Mouse (Mus musculus) ES-E14 (cell line): ENCODE results near the gene E130114P18Rik. TPM values are rescaled to one million over a fixed set of nuclear protein-coding genes. Genes with fewer than 3 reads are reported as not detected.

Experiments used
- DNase-seq: peaks from one replicate; pipeline ENCODE4 v3.0.0-alpha.2; 2013; ENCODE audit warnings: low read depth, low spot score
- H3K27ac ChIP-seq: 2 replicates; pipeline ENCODE4 v1.5.1; 2012; ENCODE audit warnings: low read depth, mild to moderate bottlenecking, low read length, moderate library complexity, mixed read lengths; ENCODE audit not compliant: poor library complexity, insufficient read depth, severe bottlenecking
- H3K36me3 ChIP-seq: 2 replicates; pipeline ENCODE4 v1.6.1; 2012; ENCODE audit warnings: mild to moderate bottlenecking, low read length, moderate library complexity, mixed read lengths; ENCODE audit not compliant: control insufficient read depth, poor library complexity, insufficient read depth, severe bottlenecking
- H3K4me1 ChIP-seq, 2 experiments: fragments of 150-350 bp in 1 of 2; sonication (generic) in 1 of 2; 2 replicates each; pipeline ENCODE4 v1.6.1; 2012; ENCODE audit warnings: low read length in 2 of 2, mild to moderate bottlenecking in 1 of 2, mixed read lengths in 1 of 2; ENCODE audit not compliant: control insufficient read depth in 2 of 2, insufficient read depth in 2 of 2, poor library complexity in 1 of 2
- H3K4me3 ChIP-seq, 2 experiments: fragments of 150-350 bp in 1 of 2; sonication (generic) in 1 of 2; 2 replicates each; pipeline ENCODE4 v1.5.1; 2012; ENCODE audit warnings: low read length in 2 of 2, low read depth in 1 of 2, mild to moderate bottlenecking in 1 of 2, mixed read lengths in 1 of 2; ENCODE audit not compliant: insufficient read depth in 1 of 2, poor library complexity in 1 of 2, severe bottlenecking in 1 of 2
- H3K9ac ChIP-seq: 2 replicates; pipeline ENCODE4 v1.6.1; 2012; ENCODE audit warnings: low read depth, mild to moderate bottlenecking, low read length, mixed read lengths; ENCODE audit not compliant: poor library complexity, insufficient read depth, severe bottlenecking
- H3K9me3 ChIP-seq: fragments of 150-350 bp; sonication (generic); 2 replicates; pipeline ENCODE4 v1.6.1; 2012; ENCODE audit warnings: low read depth, mild to moderate bottlenecking, low read length; ENCODE audit not compliant: control insufficient read depth, insufficient read depth
- CHD2 ChIP-seq: IDR thresholded peaks from 2 replicates; pipeline ENCODE4 v1.6.1; 2014; ENCODE audit warnings: mild to moderate bottlenecking, low read depth, low read length, inconsistent platforms
- HCFC1 ChIP-seq: IDR thresholded peaks from 2 replicates; pipeline ENCODE4 v1.6.1; 2012; ENCODE audit warnings: low read length, inconsistent platforms, borderline replicate concordance; ENCODE audit not compliant: insufficient read depth
- MAFK ChIP-seq: IDR thresholded peaks from 2 replicates; pipeline ENCODE4 v1.6.1; 2014; ENCODE audit warnings: mild to moderate bottlenecking, low read depth, low read length, inconsistent platforms; ENCODE audit not compliant: insufficient read depth
- ZC3H11A ChIP-seq: IDR thresholded peaks from 2 replicates; pipeline ENCODE4 v1.6.1; 2012; ENCODE audit warnings: low read depth, mild to moderate bottlenecking, inconsistent platforms, low read length, borderline replicate concordance
- ZNF384 ChIP-seq: IDR thresholded peaks from 2 replicates; pipeline ENCODE4 v1.6.1; 2012; ENCODE audit warnings: low read depth, low read length, inconsistent platforms
- in situ Hi-C, 2 experiments: fragments of 600-800 bp; cut with MboI; formaldehyde crosslinking; loops; one replicate each; pipeline ENCODE4 v1.15.1; 2025; ENCODE audit warnings: low sequenced_read_pairs in 2 of 2, inconsistent platforms in 1 of 2; ENCODE audit not compliant: unreplicated experiment in 2 of 2
- total RNA-seq: library from RNA; depleted of rRNA; stranded (reverse); fragments of 300-350 nt; gene quantifications from 2 replicates; pipeline ENCODE4 v1.2.3, GENCODE M21; 2012

E130114P18Rik gene
- total RNA-seq, 1 experiment, result not detected

GRCm38 (mm10) chr4:97804638-97805037, 26.8 kb upstream of the E130114P18Rik start:
- Histone ChIP-seq H3K9ac (no peak overlapping the region), H3K27ac (no peak overlapping the region), H3K4me1 (no peaks in the 10 kb centered on the region), H3K9me3 (no peaks in the 10 kb centered on the region), H3K36me3 (no peaks in the 10 kb centered on the region), H3K4me3 (no peak overlapping the region)
- TF ChIP-seq CHD2 (no peak), ZC3H11A (no peak), MAFK (no peak), HCFC1 (no peak), ZNF384 (no peak)
- no peak for DNase-seq
- in situ Hi-C loops, result no loop called here

GRCm38 (mm10) chr4:97803791-97804190, 25.9 kb upstream of the E130114P18Rik start:
- DNase-seq, result no peak
- in situ Hi-C loops, result no loop called here

DNA sequence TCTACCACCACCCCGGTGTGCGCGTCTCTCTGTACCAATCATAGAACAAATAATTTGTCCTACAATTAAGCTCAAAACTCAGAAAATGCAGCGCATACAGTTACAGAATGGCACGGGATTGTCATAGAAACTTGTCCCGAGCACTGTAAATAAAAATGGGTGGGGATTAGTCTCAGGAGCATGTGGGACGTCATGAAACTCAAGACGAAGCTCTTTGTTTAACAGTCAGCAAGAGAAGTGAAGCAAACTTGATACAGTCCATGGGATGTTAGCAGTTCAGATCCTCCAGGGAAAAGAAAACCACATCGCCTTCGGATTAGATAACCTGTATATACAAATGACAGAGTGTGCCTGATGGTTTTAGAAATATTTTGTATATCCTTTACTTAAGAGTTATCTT, 18.6 kb upstream of the E130114P18Rik start:
- no peaks in the 10 kb centered on the region for H3K9me3 ChIP-seq
- H3K36me3 ChIP-seq, result no peaks in the 10 kb centered on the region
- no peaks in the 10 kb centered on the region for H3K4me1 ChIP-seq
- no peak for TF ChIP-seq HCFC1
- TF ChIP-seq CHD2, result no peak
- no peak for TF ChIP-seq ZC3H11A
- TF ChIP-seq MAFK, result no peak
- TF ChIP-seq ZNF384, result no peak
- H3K4me3 ChIP-seq, result no peak overlapping the region
- in situ Hi-C loops, result no loop called here
- no peak overlapping the region for H3K27ac ChIP-seq
- no peak overlapping the region for H3K9ac ChIP-seq
- no peak for DNase-seq

More at GRCm38 (mm10) chr4:97803791-97804190, 25.9 kb upstream of the E130114P18Rik start:
- Histone ChIP-seq H3K4me3 (no peak overlapping the region), H3K9ac (no peak overlapping the region), H3K36me3 (no peaks in the 10 kb centered on the region), H3K27ac (no peak overlapping the region), H3K4me1 (no peaks in the 10 kb centered on the region), H3K9me3 (no peaks in the 10 kb centered on the region)
- TF ChIP-seq HCFC1, result no peak
- no peak for TF ChIP-seq MAFK
- TF ChIP-seq CHD2, result no peak
- no peak for TF ChIP-seq ZNF384
- no peak for TF ChIP-seq ZC3H11A

DNA sequence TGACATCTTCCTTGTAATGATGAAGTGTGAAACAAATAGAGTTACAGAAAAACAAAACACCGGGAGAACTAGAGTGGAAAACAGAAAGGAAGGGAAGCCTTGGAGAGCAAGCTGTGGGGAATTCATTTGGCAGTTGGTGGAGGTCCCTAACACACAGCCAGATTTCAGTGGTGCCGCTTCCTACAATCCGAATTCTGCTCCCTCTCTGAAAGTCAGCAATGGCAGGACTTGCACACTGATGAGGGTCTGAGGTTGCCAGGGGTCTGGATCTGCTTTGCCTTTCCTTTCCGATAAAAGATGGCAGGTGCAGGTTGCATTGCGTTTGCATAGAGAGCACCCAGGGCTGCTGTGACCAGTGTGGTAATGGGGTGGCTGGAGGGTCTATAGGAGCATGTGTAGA, 18.1 kb upstream of the E130114P18Rik start:
- in situ Hi-C loops, result no loop called here
- no peak for DNase-seq
- Histone ChIP-seq H3K4me3 (no peak overlapping the region), H3K27ac (no peak overlapping the region), H3K4me1 (no peaks in the 10 kb centered on the region), H3K9me3 (no peaks in the 10 kb centered on the region), H3K9ac (no peak overlapping the region), H3K36me3 (no peaks in the 10 kb centered on the region)
- no peak for TF ChIP-seq MAFK
- no peak for TF ChIP-seq HCFC1
- no peak for TF ChIP-seq CHD2
- no peak for TF ChIP-seq ZC3H11A
- no peak for TF ChIP-seq ZNF384

DNA sequence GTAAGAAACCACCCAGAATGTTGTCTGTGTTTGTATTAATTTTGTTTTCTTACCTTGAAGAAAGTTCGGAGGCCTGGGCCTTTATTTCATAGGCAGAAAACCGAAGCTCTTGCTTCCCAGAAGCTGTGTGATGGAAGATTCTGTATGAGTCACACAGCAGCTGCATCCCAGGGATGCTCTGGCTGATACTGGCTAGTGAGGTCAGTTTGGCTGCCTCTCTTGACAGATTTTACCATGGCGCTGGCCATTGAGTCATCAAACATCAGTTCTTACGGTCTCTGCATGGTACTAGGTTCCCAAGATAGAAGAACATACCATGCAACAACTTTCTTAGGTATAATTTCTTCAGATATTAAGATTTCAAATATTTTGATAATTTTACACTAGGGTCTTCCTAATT, 17.0 kb upstream of the E130114P18Rik start:
- in situ Hi-C loops, result no loop called here
- Histone ChIP-seq H3K27ac (no peak overlapping the region), H3K9ac (no peak overlapping the region), H3K36me3 (no peaks in the 10 kb centered on the region), H3K4me3 (no peak overlapping the region), H3K4me1 (no peaks in the 10 kb centered on the region), H3K9me3 (no peaks in the 10 kb centered on the region)
- no peak for DNase-seq
- TF ChIP-seq HCFC1, result no peak
- no peak for TF ChIP-seq ZNF384
- no peak for TF ChIP-seq MAFK
- no peak for TF ChIP-seq CHD2
- no peak for TF ChIP-seq ZC3H11A
